Mouse (Mus musculus) thymus, adult 2 months (tissue): ENCODE results near the gene Ccdc9. TPM values are rescaled to one million over a fixed set of nuclear protein-coding genes. Genes with fewer than 3 reads are reported as not detected.
A peak's percentile ranks its signal among the peaks of the same experiment; 100 is the strongest.

Experiments
- DNase-seq: peaks from one replicate; pipeline ENCODE4 v3.0.0; 2021
- H3K27ac ChIP-seq: fragments of 200-500 bp; 2 replicates; pipeline ENCODE4 v1.5.1; 2012; ENCODE audit warnings: low read length, control low read depth; ENCODE audit not compliant: control insufficient read depth, insufficient read depth
- H3K27me3 ChIP-seq: fragments of 200-500 bp; 2 replicates; pipeline ENCODE4 v1.6.1; 2012; ENCODE audit warnings: mild to moderate bottlenecking, low read length, moderate library complexity, mixed read lengths; ENCODE audit not compliant: control insufficient read depth, insufficient read depth
- H3K36me3 ChIP-seq: fragments of 200-500 bp; 2 replicates; pipeline ENCODE4 v1.6.1; 2012; ENCODE audit warnings: mild to moderate bottlenecking, low read length, moderate library complexity; ENCODE audit not compliant: control insufficient read depth, insufficient read depth
- H3K4me1 ChIP-seq: fragments of 200-500 bp; replicated peaks from 2 replicates; pipeline ENCODE4 v1.6.1; 2012; ENCODE audit warnings: low read length; ENCODE audit not compliant: control insufficient read depth, insufficient read depth
- H3K4me3 ChIP-seq: fragments of 200-500 bp; 2 replicates; pipeline ENCODE4 v1.5.1; 2012; ENCODE audit warnings: mild to moderate bottlenecking, low read length, control low read depth, moderate library complexity; ENCODE audit not compliant: control insufficient read depth, insufficient read depth
- CTCF ChIP-seq: fragments of 200-500 bp; IDR thresholded peaks from 2 replicates; pipeline ENCODE4 v1.5.1; 2012; ENCODE audit warnings: mild to moderate bottlenecking, control low read depth, low read length, moderate library complexity, borderline replicate concordance; ENCODE audit not compliant: control insufficient read depth, poor library complexity, insufficient read depth; ENCODE audit errors: extremely low read depth
- POLR2A ChIP-seq: fragments of 200-500 bp; IDR thresholded peaks from 2 replicates; pipeline ENCODE4 v1.6.1; 2012; ENCODE audit warnings: mild to moderate bottlenecking, low read length, control low read depth, moderate library complexity; ENCODE audit not compliant: control insufficient read depth, poor library complexity, insufficient read depth; ENCODE audit errors: extremely low read depth
- WGBS: fragments of 180-500 bp; shearing (Covaris S2); methylation state at CpG from one replicate; pipeline ENCODE4 v1.1.7; 2018; 5-methylcytosine and 5-hydroxymethylcytosine counted together
- polyA plus RNA-seq: library from polyadenylated mRNA; depleted of rRNA; stranded (reverse); fragments of >200 nt; gene quantifications from 2 replicates; pipeline ENCODE4 v1.2.3, GENCODE M21; 2012

The Ccdc9 gene
- polyA plus RNA-seq, 1 experiment, result 43.0 TPM

- H3K4me1 ChIP-seq, result peaks cover 54% of the 10 kb centered on the region
- H3K4me3 ChIP-seq, result peak overlapping the region; percentile 74
- TF ChIP-seq CTCF, result no peak
- no peak for TF ChIP-seq POLR2A
- H3K27me3 ChIP-seq, result peaks cover 10% of the 10 kb centered on the region; the same call in 1 of the 2 replicates
- no peak overlapping the region for H3K27ac ChIP-seq
- DNase-seq, result peak; percentile 18
- no peaks in the 10 kb centered on the region for H3K36me3 ChIP-seq
- 2% methylated on average over 49 of the region's 49 CpGs for WGBS
These were observed 25.5 kb upstream of the Ccdc9 start for GRCm38 (mm10) chr7:16312011-16312671.

GRCm38 (mm10) chr7:16311453-16312004 is 24.9 kb upstream of the Ccdc9 start:
- TF ChIP-seq CTCF, result no peak
- no peak for TF ChIP-seq POLR2A
- WGBS, result 5% methylated on average over 13 of the region's 14 CpGs
- Histone ChIP-seq H3K27ac (no peak overlapping the region), H3K27me3 (peaks cover 10% of the 10 kb centered on the region; the same call in 1 of the 2 replicates), H3K4me1 (peaks cover 54% of the 10 kb centered on the region), H3K4me3 (peak overlapping the region; percentile 74), H3K36me3 (no peaks in the 10 kb centered on the region)
- DNase-seq, result peak; percentile 12

GRCm38 (mm10) chr7:16310521-16311452 is 24.2 kb upstream of the Ccdc9 start:
- DNase-seq, result peak; percentile 51
- Histone ChIP-seq H3K36me3 (no peaks in the 10 kb centered on the region), H3K4me1 (peaks cover 54% of the 10 kb centered on the region), H3K27ac (peak overlapping the region; percentile 15), H3K4me3 (peak overlapping the region; percentile 74), H3K27me3 (peaks cover 10% of the 10 kb centered on the region; the same call in 1 of the 2 replicates)
- TF ChIP-seq CTCF, result no peak
- TF ChIP-seq POLR2A, result no peak; the same call in 1 of the 2 replicates
- under 1% methylated on average over 31 of the region's 31 CpGs for WGBS

GRCm38 (mm10) chr7:16310020-16310520 is 23.5 kb upstream of the Ccdc9 start:
- TF ChIP-seq CTCF, result peak; percentile 97
- TF ChIP-seq POLR2A, result no peak; the same call in 1 of the 2 replicates
- Histone ChIP-seq H3K4me1 (peaks cover 54% of the 10 kb centered on the region), H3K36me3 (no peaks in the 10 kb centered on the region), H3K27ac (peak overlapping the region; percentile 64), H3K4me3 (peak overlapping the region; percentile 74), H3K27me3 (peaks cover 10% of the 10 kb centered on the region; the same call in 1 of the 2 replicates)
- peak; percentile 93 for DNase-seq
- under 1% methylated on average over 47 of the region's 56 CpGs for WGBS

- peaks cover 54% of the 10 kb centered on the region for H3K4me1 ChIP-seq
- peak overlapping the region; percentile 64 for H3K27ac ChIP-seq
- peak; percentile 95 for DNase-seq
- peaks cover 10% of the 10 kb centered on the region; the same call in 1 of the 2 replicates for H3K27me3 ChIP-seq
- under 1% methylated on average over 61 of the region's 61 CpGs for WGBS
- TF ChIP-seq POLR2A (peak; percentile 54), CTCF (no peak)
- no peaks in the 10 kb centered on the region for H3K36me3 ChIP-seq
- peak overlapping the region; percentile 74 for H3K4me3 ChIP-seq
These were observed 22.9 kb upstream of the Ccdc9 start for GRCm38 (mm10) chr7:16309318-16310019.
